Mouse (Mus musculus): ENCODE measurements at regions not wholly inside any gene's neighbourhood (a gene's known extent, or its start where the extent isn't known, plus 50 kb on each side); places are given as distances from the start of the nearest gene placed in this dataset.

DNA sequence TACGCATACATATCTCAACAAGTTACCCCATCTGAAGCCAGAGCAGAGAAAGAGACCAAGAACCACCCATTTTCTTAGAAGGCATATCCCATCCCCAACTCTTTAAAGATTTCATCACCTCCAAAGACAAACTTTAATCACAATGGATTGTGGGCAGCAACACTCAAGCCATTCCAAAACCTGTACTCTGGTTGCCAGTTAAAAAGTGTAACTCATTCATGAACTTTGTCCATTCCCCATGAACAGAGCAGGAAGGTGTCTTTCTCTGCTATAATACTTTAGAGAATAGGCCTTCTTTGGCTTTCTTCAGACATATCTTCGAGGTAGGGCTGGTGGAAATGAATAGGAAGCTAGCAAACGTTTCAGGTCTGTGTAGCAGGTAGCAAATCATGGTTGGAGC is 160.4 kb downstream of the Fzd1 start:
- DNase-seq (ENCODE audit: low spot score), result no peak

DNA sequence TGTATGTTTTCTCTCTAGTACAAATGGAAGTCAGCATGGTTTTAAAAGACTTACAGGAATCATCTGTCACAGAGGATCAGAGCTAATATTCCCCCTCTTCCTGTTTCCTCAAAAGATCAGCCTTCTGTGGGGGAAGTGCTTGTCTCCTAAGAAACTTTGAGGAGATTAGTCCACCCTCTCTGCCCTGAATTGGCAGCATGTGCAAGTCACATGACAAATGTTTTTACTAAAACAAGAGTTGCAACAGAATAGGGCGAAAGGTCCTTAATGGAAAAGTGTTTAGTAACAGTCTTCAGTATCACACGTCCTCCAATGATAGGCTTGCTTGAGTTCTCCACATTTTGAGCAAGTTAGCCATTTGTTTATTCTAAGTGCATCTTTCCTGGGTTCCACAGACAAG is 162.8 kb downstream of the Fzd1 start:
- no peak for DNase-seq (ENCODE audit: low spot score)

DNA sequence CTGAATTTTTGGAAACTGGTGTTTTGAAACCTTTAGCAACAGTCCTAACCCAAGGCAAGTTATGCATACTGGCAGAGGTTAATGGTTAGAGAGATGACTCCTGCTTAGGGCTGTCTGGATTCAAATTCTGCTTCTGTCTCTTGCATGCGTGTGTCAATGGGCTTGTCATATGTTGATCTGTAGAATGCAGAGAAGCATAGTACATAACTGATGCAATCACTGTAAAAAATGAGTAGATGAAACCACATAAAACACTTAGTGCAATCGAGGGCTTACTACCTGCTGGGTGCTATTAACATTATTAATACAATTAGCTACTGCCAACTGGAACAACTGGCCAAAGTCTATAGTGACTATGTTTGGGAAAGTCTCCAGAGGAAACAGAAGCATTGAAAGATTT is 163.3 kb downstream of the Fzd1 start:
- DNase-seq (ENCODE audit: low spot score), result no peak

DNA sequence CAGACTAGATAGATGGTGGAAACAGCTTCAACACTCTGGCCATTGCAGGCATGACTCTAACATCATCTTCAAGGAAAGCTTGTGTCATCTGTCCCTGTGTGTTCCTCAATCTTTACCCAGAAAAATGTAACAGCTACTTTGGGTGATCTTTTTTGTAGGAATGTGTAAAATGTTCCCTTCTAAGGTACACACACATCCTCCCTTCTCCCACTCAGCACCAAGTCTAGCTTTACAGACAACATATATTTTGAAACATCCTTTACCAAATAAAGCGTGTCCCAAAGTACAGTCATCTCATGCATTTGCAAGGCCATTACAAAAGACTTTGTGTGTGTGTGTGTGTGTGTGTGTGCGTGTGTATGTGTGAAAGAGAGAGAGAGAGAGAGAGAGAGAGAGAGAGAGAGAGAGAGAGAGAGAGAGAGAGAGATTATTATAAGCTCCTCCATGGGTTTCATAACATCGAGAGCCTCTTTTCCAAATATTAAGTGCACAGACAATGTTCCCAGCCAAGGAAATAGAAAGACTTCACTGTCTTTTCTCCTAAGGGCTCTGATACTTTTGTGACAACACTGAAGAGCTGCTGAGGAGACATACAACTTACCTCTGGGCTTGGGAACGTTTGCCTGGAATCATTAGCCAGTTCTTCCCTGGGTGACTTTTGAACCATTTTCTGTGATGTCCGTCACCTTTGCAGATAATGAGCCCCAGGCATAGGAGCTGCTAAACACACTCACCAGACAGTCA is 164.0 kb downstream of the Fzd1 start:
- no peak for DNase-seq (ENCODE audit: low spot score)

DNA sequence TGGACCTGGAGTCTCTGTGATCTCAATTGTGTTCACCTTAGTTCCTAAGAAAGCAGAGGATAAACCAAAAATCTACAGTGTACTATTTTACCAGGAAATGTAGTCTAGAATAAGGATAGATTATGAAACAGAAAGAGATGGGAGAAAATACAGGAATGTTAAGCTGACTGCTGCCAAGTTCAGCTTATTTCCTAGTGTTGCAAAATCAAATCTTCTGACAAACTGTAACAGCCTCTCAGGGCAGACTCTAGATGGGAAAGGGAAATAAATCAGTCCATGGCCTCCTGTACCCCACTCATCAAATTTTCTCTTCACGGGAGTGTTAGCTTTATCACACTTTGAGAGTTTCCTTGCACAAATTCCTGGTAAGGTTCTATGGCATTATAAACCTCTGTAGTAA is 166.1 kb downstream of the Fzd1 start:
- no peak for DNase-seq (ENCODE audit: low spot score)

DNA sequence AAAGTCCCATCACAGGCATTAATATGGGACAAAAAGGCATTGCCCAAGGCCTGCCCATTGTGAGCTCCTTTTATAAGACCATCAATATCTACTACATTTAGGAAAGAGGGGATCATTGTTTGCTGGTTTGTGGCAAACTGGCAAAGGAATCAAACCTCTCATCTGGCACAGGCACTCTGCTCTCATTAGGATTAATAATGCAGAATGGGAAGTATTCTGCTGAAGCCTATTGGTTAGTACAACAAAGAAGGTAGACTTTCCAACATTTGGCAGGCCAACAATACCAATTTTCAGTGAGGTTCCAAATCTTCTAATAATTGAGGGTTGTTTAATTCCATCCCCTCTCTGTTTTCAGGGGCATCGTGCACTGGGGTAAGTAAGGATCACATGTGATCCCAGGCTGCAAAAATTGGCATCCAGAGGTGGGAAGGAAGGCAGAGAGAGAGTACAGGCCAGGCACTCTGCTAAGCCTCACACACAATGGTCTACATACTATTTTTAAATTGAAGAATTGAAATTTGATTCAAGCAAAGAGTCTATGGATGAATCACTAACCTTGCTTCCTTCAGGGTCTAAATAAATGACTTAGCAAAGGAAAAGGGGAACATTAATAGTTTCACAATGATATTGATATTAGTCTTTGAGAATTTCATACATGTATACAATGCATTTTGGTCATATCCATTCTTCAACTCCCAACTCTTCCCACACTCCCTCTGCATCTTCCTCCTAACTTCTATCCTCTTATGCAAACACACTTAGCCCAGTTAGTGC is 174.9 kb downstream of the Fzd1 start:
- DNase-seq (ENCODE audit: low spot score), result no peak

DNA sequence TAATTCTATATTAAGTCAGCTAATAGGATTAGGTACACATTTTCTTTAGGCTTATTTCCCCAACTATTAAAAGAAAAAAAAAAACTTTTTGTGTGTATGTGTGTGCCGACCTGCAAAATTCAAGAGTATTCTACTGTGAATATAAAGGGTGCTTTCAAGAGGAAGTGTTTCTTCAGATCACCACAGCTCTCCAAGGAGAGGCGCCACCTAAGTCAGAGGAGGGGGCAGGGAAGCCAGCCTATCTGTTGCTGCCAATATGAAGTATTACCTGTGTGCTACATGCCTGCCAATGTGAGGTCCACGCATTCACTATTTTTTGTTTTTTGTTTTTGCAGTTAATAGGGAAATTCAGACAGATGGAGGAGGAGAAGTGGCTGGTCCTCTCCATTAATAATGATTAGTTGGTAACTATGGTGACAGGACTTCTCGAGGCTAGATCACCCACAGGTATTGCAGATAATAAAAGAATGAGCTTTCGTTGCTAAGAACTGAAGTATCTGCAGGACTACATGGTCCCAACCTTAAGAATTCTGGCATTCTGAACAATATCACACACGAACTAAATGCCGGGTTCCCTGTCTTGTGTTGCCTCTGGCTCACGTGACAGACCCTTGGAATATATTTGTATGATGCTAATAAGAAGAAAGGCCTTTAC is 177.5 kb downstream of the Fzd1 start:
- no peak for DNase-seq (ENCODE audit: low spot score)

DNA sequence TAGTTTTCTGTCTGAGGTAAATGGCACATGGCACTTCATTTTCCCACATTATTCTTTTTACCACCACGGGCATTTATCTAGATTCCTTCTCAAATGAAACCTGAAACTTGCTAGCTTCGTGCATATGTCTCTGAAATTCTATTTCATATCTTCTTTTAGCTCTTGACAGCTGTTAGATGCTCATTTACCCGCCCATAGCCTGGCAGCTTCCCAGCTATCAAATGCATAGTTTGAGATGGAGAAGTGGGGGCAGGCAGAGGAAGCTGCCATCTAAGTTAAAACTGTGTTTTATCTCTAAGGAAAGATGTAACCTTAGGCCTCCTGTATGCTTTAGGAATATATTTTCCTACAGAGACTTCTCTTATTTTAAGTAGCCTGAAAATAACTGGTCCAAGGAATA is 179.0 kb downstream of the Fzd1 start:
- no peak for DNase-seq (ENCODE audit: low spot score)

DNA sequence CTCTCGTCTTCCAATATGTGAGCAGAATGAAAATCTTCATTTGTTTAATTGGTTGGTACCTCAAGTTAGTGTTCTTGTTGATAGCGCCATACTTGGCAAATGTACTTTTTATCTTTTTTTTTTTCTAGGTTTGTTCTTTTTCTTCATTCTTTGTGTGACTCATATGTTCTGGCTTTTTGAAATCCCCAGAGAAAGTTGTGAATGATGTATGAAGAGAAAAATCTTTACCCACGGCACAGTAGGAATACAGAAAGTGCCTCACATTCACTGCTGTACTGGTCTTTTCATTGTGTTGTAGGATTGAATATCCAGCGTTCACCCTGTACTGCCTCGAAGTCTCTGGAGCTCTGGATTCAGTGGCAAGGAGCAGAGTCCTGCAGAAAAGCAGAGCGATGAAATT is 180.7 kb downstream of the Fzd1 start:
- no peak for DNase-seq (ENCODE audit: low spot score)

DNA sequence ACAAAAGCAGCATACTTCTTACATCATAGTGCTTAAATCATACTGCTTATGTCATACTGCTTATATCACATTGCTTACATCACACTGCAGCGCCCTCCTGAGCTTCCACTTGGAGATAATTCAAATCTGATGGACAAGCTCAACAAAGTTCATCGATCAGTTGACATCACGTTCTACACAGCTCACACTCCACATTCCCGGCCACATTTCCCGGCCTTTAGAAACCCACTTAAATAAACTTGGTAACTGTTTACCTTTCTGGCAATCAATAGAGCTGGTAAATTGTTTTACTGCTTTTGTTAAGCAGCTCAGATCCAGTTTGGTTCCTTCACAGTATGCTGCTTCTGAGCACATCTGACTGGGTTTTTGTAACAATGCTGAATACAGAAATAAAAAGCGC is 194.0 kb downstream of the Fzd1 start:
- no peak for DNase-seq (ENCODE audit: low spot score)

DNA sequence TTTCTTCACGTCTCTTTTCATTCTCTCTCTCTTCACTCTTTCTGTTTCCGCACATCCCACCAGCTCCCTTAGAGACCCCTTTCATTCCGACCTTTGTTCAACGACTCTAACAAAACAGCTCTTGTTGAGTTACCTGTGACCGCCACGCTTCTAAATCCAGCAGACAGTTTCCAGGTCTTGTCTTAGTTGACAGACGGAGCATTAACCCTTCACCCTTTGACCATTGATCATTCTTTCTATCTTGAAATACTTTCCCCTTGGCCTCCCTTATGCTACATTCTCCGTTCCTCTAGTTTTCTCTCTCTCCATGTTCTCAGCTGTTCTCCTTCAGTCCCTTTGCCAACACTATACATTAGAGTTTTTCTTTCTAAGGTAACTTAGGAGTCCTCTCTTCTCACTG is 196.2 kb downstream of the Fzd1 start:
- DNase-seq (ENCODE audit: low spot score), result no peak

DNA sequence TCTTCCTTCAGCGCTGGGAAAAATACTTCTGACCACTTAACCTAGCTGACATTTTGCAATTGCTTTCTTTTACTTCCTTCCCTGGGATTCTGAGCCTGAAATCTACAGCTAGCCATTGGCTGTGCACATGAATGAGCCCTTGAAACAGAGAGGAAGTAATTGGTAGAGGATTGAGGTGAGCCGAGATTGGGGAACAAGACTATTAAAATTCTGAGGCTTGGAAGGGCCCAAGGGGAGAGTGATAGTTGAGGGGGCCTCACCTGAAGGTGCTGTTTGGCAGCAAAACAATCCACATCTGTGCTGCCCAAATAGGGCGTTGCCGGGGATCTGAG is 196.7 kb downstream of the Fzd1 start:
- DNase-seq (ENCODE audit: low spot score), result no peak

DNA sequence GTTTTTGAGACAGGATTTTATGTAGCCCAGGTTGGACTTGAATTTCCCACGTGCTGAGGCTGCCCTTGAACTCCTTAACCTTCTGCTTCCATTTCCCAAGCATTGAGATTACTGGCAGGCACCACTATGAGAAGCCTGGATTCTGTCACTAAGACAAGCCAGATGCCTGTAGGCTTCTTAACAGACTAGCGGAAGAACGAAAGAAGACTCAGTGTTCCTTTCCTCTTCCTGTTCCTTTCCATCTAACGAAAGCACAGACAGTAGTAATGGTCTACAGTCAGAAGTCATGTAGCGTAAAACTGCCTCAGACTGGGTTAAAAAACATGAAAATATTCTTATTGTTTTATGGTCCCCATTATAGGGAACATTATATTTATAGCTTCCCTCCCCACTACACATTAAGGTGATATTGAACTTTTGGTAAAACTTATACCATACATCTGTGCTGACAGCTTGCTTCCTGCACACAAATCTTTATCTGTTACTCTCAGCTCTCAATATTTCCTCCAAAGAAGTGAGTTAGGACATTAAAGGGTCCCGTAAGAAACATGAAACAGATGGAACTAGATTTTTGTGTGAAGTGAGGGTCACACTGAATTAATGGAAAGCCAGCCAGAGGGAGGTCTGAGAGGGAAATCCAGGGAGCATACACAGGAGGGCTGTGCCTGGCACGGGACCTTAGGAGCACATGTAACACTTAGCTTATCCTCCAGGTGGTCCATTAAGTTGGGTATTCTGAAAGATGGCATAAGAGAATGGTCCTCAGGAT is 197.3 kb downstream of the Fzd1 start:
- DNase-seq (ENCODE audit: low spot score), result no peak

DNA sequence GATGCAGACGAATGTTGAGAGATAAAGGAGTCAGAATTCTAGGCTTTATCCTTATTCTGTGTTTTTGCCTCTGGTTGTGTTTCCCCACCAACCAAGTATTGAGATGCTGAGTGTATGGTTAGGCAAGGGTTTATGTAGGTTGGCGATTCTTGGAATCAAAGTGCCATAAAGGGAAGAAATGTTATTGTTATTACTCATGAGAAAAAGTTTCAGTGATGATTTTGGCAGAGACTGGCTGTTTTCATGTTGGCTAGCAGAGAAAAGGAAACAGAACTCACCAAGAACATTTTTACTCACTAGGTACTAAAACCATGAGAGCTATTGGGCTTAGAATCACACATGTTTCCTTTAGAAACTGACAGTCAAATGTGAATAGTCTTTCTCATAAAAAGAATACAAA is 202.9 kb downstream of the Fzd1 start:
- DNase-seq (ENCODE audit: low spot score), result no peak

DNA sequence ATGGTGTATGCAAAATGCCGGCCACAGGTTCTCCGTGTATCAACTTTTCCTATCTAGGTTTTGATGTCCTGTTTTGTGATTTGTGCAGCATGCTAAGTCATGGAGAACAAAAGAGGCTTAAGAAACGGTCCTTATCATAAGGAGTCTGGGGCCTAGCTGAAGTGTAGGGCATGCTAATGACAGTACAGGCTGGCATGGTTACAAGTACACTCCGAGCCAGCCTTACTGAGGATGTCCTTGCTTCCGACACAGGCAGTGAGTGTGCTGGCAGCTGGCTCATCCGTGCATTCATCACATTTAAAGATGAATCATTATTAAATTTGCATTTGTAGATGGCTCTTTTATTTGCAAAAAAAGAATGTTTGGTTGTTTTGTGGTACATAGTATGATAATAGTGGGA is 219.3 kb downstream of the Fzd1 start:
- no peak for DNase-seq (ENCODE audit: low spot score)

DNA sequence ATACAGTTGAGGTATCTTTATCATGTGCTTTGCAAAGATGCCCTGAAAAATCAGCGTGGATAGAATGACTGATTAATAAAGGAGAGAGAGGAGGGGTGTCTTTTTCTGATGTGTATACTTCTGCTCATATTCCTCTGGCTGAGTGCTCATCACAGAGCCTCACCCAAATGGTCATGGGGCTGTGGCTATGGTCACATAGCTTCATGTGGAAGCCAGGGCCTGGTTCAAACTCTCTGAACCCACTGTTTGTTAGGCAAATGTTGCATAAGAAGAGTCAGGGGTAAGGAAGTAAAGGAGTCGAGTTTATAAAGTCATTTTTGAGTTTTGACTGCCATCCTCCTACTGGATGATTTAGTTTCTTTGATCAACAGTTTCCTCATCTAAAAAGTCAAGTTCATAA is 221.0 kb downstream of the Fzd1 start:
- no peak for DNase-seq (ENCODE audit: low spot score)

DNA sequence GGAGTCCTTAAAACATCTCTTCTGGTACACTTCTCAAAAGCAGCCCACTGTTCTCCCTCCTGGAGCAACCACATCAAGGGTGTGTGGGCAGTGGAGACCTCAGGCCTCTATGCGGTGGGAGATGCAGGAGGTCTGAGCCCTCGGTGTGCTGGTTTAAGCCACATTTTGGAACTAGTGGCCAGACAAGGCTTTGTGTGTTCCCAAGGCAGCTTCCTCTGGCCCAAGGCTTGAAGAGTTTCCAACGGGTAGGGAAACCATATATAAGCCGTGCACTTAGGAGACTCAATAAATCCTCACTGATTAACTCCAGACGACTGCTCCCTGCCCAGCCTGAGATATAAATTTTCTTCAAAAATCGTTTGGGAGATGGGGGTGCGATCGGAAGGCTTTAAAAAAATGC is 221.9 kb downstream of the Fzd1 start:
- DNase-seq (ENCODE audit: low spot score), result no peak

DNA sequence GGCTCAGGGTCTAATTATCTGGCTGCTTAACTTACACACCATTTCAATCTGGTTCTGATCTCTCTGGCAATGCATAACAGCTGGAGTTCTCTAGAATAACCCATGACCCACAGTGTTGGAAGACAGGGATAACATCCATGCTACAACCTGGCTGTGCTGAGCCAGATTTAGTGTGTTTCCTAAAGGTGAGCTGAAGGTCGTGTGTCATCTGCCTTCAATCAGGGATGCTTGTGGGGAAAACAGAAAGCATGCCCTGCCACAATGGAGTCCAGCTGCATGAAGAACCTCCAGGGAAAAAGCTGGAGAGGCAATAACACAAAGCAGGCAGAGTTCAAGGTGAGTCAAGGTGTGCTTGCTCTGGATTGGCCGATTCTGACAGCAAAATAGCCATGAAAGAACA is 223.3 kb downstream of the Fzd1 start:
- DNase-seq (ENCODE audit: low spot score), result no peak

DNA sequence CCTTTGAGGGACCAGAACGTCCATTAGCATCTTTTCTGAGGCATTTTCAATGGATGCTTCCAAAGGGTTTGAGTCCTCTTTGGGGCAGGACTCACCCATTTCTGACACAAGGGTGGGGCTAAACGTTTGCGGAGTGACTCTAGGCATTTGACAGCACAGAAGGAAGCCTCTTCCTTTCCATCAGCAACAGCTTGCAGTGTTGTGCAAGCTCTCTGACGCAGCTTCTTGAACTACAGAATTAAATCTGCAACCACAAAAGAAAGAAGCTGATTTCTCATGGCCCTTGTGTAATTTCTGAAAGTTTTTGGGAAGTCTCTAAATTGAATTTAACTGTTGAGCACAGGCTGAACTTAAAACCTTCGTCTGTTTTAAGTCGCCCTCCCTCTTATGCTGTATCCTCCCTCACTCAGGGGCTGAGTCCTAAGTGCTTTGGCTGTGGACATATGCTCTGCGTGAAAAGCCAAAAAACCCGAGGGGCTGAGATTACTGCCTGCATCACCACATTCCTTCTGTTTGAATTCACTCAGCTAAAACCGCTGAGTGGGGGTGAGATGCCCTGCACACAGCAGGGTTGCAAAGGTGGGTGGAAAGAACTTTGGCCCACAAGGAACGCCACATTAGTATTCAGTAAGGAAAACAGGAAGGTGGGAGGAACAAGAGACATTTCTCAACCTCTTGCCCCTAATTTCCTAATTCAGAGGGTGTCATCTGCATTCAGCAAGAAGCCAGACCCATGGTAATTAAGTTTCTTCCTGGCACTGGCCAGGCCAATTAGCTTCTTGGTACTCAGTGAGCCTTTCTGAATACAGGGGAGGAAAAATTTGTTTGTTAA is 227.4 kb downstream of the Fzd1 start:
- no peak for DNase-seq (ENCODE audit: low spot score)

DNA sequence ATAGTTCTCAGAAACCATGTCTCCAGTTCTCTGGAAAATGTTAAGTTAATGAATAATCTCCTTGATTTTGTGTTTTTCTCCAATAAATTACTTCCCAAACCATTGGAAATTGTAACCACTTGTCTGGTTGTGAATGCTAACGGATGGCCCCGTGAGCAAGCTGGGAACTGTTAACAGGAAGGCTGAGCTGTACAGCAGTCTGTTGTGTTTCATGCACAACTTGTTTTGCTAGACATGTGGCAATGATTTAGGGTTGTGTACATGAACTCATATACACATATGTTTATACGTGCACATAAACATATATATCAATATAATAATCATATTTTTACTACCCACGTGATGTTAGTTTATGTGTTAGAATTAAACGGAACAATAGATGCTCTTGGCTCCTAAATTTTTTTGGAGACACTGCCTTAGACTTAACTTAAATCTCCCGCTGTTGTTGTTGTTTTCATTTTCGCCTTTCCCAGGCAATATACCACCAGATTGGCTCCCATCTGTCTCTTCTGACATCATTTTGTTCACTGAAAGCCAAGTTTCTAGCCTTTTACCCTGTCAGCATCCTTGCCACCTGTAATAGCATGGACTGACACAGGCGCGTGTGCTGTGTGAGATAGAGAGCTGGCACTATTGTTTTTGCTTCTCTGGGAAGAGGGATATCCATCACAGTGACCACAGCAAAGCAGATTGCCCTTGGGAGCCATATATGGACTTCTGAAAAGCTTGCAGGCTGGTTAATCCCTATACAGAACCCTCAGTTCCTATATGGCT is 231.6 kb downstream of the Fzd1 start:
- DNase-seq (ENCODE audit: low spot score), result no peak

DNA sequence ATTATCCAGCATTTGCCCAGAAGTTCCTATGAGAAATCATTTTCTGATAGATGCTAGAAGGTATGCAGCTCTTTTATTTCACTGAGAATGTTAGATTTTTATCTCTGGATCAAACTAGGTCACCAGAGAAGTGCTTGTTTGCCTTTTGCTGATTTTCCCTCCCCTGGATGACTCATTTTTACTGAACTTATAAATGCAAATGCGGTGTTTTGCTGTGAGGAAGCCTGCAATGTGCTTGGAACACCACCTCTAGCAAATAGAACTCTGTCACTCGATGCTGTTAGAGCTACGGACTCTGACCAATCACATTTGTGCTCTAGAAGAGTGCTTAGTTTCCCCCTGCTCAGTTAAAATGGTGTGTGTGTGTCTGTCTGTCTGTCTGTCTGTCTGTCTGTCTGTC is 257.2 kb downstream of the Fzd1 start:
- DNase-seq (ENCODE audit: low spot score), result no peak

Measured in urinary bladder, adult 2 months (tissue).